In genomic region chr10:108870586-108870985, GRCm38 (mm10) we compare ENCODE assay signal across 21 mouse cellular contexts.
DNase-seq lines count a peak whose midpoint lies in the region; ATAC-seq and TF ChIP-seq lines count a peak whose summit lies in the region.
"Had no signal": no experiment of that assay in that cellular context is flagged by ENCODE, and none has a peak within 500 bp of the region (broad histone marks: within the 10 kb centered on the region; RNA-seq: fewer than 3 reads in every experiment).

No protein-coding gene starts in this region.

- no peak overlapping the region for H3K27ac ChIP-seq in embryonic facial prominence, embryonic 14.5 days (replicated peaks; ENCODE audit: low read depth, low read length)
- H3K27ac ChIP-seq in embryonic facial prominence, embryonic 10.5 days (replicated peaks) = no peak overlapping the region
- peak overlapping the region; percentile 71; the same call in 1 of the 2 replicates for H3K27ac ChIP-seq in layer of hippocampus, adult 2 months
- H3K27ac ChIP-seq in forebrain, embryonic 15.5 days (replicated peaks) = no peak overlapping the region
- H3K27ac ChIP-seq: heart, embryonic 10.5 days; hindbrain, embryonic 12.5 days had no signal

- no peaks in the 10 kb centered on the region for H3K36me3 ChIP-seq in embryonic facial prominence, embryonic 14.5 days (ENCODE audit: control insufficient read depth, insufficient read depth, low read length)
- H3K36me3 ChIP-seq in embryonic facial prominence, embryonic 10.5 days (replicated peaks) = no peaks in the 10 kb centered on the region
- H3K36me3 ChIP-seq in forebrain, embryonic 15.5 days = no peaks in the 10 kb centered on the region
- H3K36me3 ChIP-seq: heart, embryonic 10.5 days; hindbrain, embryonic 12.5 days had no signal

- H3K4me1 ChIP-seq in embryonic facial prominence, embryonic 14.5 days (ENCODE audit: control insufficient read depth, insufficient read depth, low read length) = no peaks in the 10 kb centered on the region
- no peaks in the 10 kb centered on the region for H3K4me1 ChIP-seq in embryonic facial prominence, embryonic 10.5 days
- peaks cover 5% of the 10 kb centered on the region for H3K4me1 ChIP-seq in forebrain, embryonic 15.5 days
- H3K4me1 ChIP-seq: heart, embryonic 10.5 days; hindbrain, embryonic 12.5 days had no signal

- ATAC-seq in embryonic facial prominence, embryonic 14.5 days (ENCODE audit: low read depth) = no peak
- ATAC-seq in forebrain, embryonic 15.5 days (replicated peaks) = peak; percentile 43; the same call in 1 of the 2 replicates
- ATAC-seq in erythroblast, adult 5-6 weeks (replicated peaks; ENCODE audit: low FRiP score, poor library complexity, severe bottlenecking) = no peak
- ATAC-seq: activated CD4-positive, CD25-positive, alpha-beta regulatory T cell, adult 4 months; hindbrain, embryonic 16.5 days; inflammation-experienced regulatory T-cells, adult 6 months; intestine, postnatal 0 days; Patski had no signal

- H3K9ac ChIP-seq in embryonic facial prominence, embryonic 14.5 days (ENCODE audit: low read depth, low read length) = no peak overlapping the region
- H3K9ac ChIP-seq in forebrain, embryonic 15.5 days (replicated peaks) = no peak overlapping the region
- H3K9ac ChIP-seq: hindbrain, embryonic 12.5 days had no signal

- no peak overlapping the region for H3K4me2 ChIP-seq in embryonic facial prominence, embryonic 14.5 days (ENCODE audit: low read depth, low read length)
- no peak overlapping the region for H3K4me2 ChIP-seq in forebrain, embryonic 15.5 days (replicated peaks)
- H3K4me2 ChIP-seq: hindbrain, embryonic 12.5 days had no signal

- no peaks in the 10 kb centered on the region for H3K27me3 ChIP-seq in embryonic facial prominence, embryonic 14.5 days (replicated peaks; ENCODE audit: control insufficient read depth, insufficient read depth, low read length)
- H3K27me3 ChIP-seq in embryonic facial prominence, embryonic 10.5 days (replicated peaks; ENCODE audit: low read depth, poor library complexity, severe bottlenecking) = no peaks in the 10 kb centered on the region
- no peaks in the 10 kb centered on the region for H3K27me3 ChIP-seq in forebrain, embryonic 15.5 days
- H3K27me3 ChIP-seq: CH12.LX; hindbrain, embryonic 12.5 days; Patski had no signal

- WGBS in embryonic facial prominence, embryonic 14.5 days = 51% methylated on average over 4 of the region's 4 CpGs
- 91% methylated on average over 4 of the region's 4 CpGs for WGBS in embryonic facial prominence, embryonic 10.5 days
- WGBS in forebrain, embryonic 15.5 days = 39% methylated on average over 4 of the region's 4 CpGs

- H3K4me3 ChIP-seq in embryonic facial prominence, embryonic 14.5 days (ENCODE audit: low read depth, low read length) = no peak overlapping the region
- no peak overlapping the region for H3K4me3 ChIP-seq in embryonic facial prominence, embryonic 10.5 days
- no peak overlapping the region for H3K4me3 ChIP-seq in layer of hippocampus, adult 2 months
- H3K4me3 ChIP-seq in forebrain, embryonic 15.5 days = no peak overlapping the region
- H3K4me3 ChIP-seq: heart, embryonic 10.5 days; hindbrain, embryonic 12.5 days had no signal

- TF ChIP-seq CTCF in layer of hippocampus, adult 2 months (conservative IDR thresholded peaks at IDR 0.05) = no peak

- DNase-seq in embryonic facial prominence, embryonic 14.5 days (ENCODE audit: low spot score) = peak; percentile 43
- DNase-seq in embryonic facial prominence, embryonic 10.5 days (ENCODE audit: low spot score) = no peak
- no peak for DNase-seq in layer of hippocampus, adult 2 months (ENCODE audit: low spot score in 2 of 2)
- no peak for DNase-seq in layer of hippocampus, adult 11-12 months (ENCODE audit: low spot score)
- DNase-seq in brain, adult 2 months (ENCODE audit: low read depth, low spot score) = peak; percentile 28
- DNase-seq: adrenal gland, postnatal 14 days; cerebellum, adult 9-11 months; gastrocnemius, postnatal 10 days; heart, adult 18-20 months; heart, postnatal 10 days; heart, postnatal 4 days had no signal

- H3K9me3 ChIP-seq in embryonic facial prominence, embryonic 14.5 days (ENCODE audit: control insufficient read depth, low read length) = no peaks in the 10 kb centered on the region
- no peaks in the 10 kb centered on the region for H3K9me3 ChIP-seq in embryonic facial prominence, embryonic 10.5 days
- no peaks in the 10 kb centered on the region for H3K9me3 ChIP-seq in forebrain, embryonic 15.5 days
- H3K9me3 ChIP-seq: heart, embryonic 10.5 days; hindbrain, embryonic 12.5 days had no signal

Comparison
In these comparisons a context has a peak if more than half of its experiments do, and no peak if none do; other contexts are left out.
1. DNase-seq: peak in embryonic facial prominence, embryonic 14.5 days (single experiment) and brain, adult 2 months (single experiment); none in embryonic facial prominence, embryonic 10.5 days (single experiment), layer of hippocampus, adult 2 months (0 of 2) and layer of hippocampus, adult 11-12 months (single experiment).